Mouse (Mus musculus): Measurements from ENCODE around the gene Pla1a. TPM values are rescaled to one million over a fixed set of nuclear protein-coding genes. Genes with fewer than 3 reads are reported as not detected.

Gene Pla1a
- polyA plus RNA-seq, 1 experiment from 2014 or later = 0.31 TPM

DNA sequence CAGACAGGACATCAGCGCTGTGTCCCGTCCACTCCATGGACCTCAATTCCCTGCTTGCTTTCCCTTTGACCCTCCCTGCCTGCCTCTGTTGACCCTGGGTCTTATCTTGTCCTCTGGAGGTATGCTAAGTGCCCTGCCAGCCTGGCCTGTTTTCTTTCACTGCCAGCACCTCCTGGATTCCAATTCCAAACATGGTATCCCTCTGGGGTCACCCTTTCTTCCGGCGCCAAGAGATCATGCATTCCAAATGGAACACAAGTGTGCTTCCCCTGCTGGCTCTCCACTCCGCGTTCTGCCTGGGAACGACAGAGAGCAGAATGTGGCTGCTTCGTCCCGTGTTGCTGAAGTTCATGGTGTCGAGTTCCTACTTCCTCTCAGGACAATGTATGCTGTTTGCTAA, 71.0 kb downstream of the Pla1a start, which contains the start of gene Popdc2:
Gene Popdc2 (plus strand): TSS at position 277 of the 400 bp plus-strand sequence.
- peak; percentile 68; the same call in 1 of the 2 replicates for ATAC-seq (ENCODE audit: low read depth)
- Histone ChIP-seq H3K27me3 (ENCODE audit: control insufficient read depth, insufficient read depth, low read depth, low read length) (no peaks in the 10 kb centered on the region), H3K9ac (ENCODE audit: low read length) (peak within 1 kb of the TSS; percentile 30; the same call in 1 of the 2 replicates), H3K4me2 (ENCODE audit: low read depth, low read length) (peak within 1 kb of the TSS; percentile 1), H3K9me3 (ENCODE audit: control insufficient read depth, low read length) (no peaks in the 10 kb centered on the region), H3K36me3 (ENCODE audit: control insufficient read depth, insufficient read depth, low read length) (no peaks in the 10 kb centered on the region), H3K4me1 (replicated peaks; ENCODE audit: control insufficient read depth, insufficient read depth, low read length) (peaks cover 10% of the 10 kb centered on the region; the same call in 1 of the 2 replicates), H3K4me3 (ENCODE audit: low read length) (no peak within 1 kb of the TSS), H3K27ac (ENCODE audit: low read length) (peak within 1 kb of the TSS; percentile 4; the same call in 1 of the 2 replicates)
- WGBS = 11% methylated on average over 10 of the region's 10 CpGs

DNA sequence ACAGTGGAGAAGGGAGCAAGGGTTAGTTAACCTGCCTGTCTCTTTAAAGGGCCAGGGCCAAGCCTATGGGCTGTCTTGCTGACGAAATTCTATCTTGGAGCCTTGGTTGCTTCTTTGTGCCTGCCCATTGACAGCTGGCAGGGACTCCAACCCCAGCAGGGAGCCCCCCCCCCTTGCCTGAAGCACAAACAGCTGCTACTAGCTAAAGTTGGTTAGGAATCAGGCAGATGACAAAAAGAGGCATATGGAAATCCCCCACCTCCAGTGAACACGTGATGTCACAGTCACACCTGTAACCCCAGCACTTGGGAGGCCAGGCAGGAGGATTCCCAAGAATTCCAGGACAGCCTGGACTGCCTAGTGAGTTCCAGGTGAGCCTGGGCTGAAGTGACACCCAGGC, 72.6 kb downstream of the Pla1a start:
- H3K4me2 ChIP-seq (ENCODE audit: low read depth, low read length) = no peak overlapping the region

DNA sequence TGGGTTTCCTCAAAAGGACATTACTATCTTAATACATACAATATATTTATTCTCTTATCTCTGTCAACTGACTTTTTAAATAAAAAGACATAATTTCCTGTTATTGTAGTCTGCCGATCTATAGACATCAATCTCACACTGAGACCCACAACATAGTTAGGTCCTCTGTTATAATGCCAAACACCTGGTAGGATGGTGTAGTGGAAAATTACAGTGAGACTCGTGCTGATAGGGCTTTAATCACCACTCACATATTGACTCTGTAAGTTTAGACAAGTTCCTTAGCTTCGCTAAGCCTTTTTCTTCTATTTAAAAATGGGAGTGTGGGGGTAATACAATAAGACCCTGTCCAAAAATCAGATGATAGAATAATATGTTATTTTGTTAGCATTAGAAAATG, 73.1 kb downstream of the Pla1a start:
- WGBS = 49% methylated on average over 3 of the region's 3 CpGs
- Histone ChIP-seq H3K4me2 (ENCODE audit: low read depth, low read length) (no peak overlapping the region), H3K4me3 (ENCODE audit: low read length) (no peak overlapping the region), H3K27ac (ENCODE audit: low read length) (no peak overlapping the region), H3K36me3 (ENCODE audit: control insufficient read depth, insufficient read depth, low read length) (no peaks in the 10 kb centered on the region), H3K4me1 (replicated peaks; ENCODE audit: control insufficient read depth, insufficient read depth, low read length) (peaks cover 10% of the 10 kb centered on the region; the same call in 1 of the 2 replicates), H3K9me3 (ENCODE audit: control insufficient read depth, low read length) (no peaks in the 10 kb centered on the region), H3K9ac (ENCODE audit: low read length) (no peak overlapping the region), H3K27me3 (ENCODE audit: control insufficient read depth, insufficient read depth, low read depth, low read length) (no peaks in the 10 kb centered on the region)
- no peak for ATAC-seq (ENCODE audit: low read depth)

More for the DNA sequence above, 72.6 kb downstream of the Pla1a start:
- no peak overlapping the region for H3K9ac ChIP-seq (ENCODE audit: low read length)
- no peaks in the 10 kb centered on the region for H3K9me3 ChIP-seq (ENCODE audit: control insufficient read depth, low read length)
- no peaks in the 10 kb centered on the region for H3K36me3 ChIP-seq (ENCODE audit: control insufficient read depth, insufficient read depth, low read length)
- peaks cover 10% of the 10 kb centered on the region; the same call in 1 of the 2 replicates for H3K4me1 ChIP-seq (replicated peaks; ENCODE audit: control insufficient read depth, insufficient read depth, low read length)
- no peak overlapping the region for H3K4me3 ChIP-seq (ENCODE audit: low read length)
- ATAC-seq (ENCODE audit: low read depth) = no peak
- WGBS = 26% methylated on average over 2 of the region's 2 CpGs
- H3K27ac ChIP-seq (ENCODE audit: low read length) = no peak overlapping the region
- H3K27me3 ChIP-seq (ENCODE audit: control insufficient read depth, insufficient read depth, low read depth, low read length) = no peaks in the 10 kb centered on the region

DNA sequence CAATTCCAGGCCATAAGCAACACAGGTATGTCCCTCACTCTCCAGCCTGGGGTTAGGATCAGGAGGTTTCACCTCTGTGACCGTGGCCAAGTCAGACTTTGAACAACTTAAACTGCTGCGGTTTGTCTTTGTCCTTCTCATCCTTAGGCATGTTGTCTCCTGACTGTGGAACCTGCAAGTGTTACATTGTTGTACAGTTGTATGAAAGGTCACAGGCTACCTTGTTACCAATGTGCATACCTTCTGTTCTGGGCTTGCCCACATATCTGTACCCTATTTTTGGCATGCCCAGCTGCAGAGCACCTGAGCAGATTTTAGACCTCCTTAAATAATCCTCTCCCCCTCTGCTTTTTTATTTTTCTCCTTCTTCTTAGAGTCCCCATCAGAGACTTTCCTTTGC, 73.7 kb downstream of the Pla1a start:
- Histone ChIP-seq H3K4me3 (ENCODE audit: low read length) (no peak overlapping the region), H3K27me3 (ENCODE audit: control insufficient read depth, insufficient read depth, low read depth, low read length) (no peaks in the 10 kb centered on the region), H3K4me2 (ENCODE audit: low read depth, low read length) (no peak overlapping the region), H3K9ac (ENCODE audit: low read length) (no peak overlapping the region), H3K9me3 (ENCODE audit: control insufficient read depth, low read length) (no peaks in the 10 kb centered on the region), H3K4me1 (replicated peaks; ENCODE audit: control insufficient read depth, insufficient read depth, low read length) (peaks cover 10% of the 10 kb centered on the region; the same call in 1 of the 2 replicates), H3K27ac (ENCODE audit: low read length) (no peak overlapping the region), H3K36me3 (ENCODE audit: control insufficient read depth, insufficient read depth, low read length) (no peaks in the 10 kb centered on the region)
- ATAC-seq (ENCODE audit: low read depth) = no peak
- 95% methylated on average over 2 of the region's 2 CpGs for WGBS

DNA sequence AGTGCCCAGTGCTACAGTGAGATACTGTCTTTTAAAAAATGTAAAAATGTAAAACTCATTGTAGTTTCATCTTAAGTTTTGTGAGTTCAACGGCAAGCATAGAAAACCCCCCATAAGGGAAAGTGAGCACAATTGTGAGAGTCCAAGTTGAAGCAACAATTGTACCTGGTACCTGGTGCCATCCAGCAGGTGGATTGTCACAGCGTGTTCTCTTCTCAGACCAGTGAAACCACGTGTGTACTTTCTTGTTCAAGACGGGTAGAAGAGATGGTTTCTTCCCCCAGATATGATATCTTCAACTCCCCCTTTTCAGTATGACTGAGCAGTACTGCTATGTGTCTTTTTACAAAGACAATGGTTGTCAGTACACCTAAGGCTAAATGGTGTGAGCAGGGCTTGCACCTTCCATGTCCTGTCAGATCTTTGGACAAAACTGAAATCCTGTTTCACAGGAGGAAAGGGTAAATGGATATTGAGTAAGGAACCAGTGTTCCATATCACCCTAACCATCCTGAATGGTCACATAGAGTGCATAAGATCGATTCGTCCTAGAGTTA, 74.6 kb downstream of the Pla1a start:
- Histone ChIP-seq H3K9ac (ENCODE audit: low read length) (no peak overlapping the region), H3K27ac (ENCODE audit: low read length) (no peak overlapping the region), H3K27me3 (ENCODE audit: control insufficient read depth, insufficient read depth, low read depth, low read length) (no peaks in the 10 kb centered on the region), H3K36me3 (ENCODE audit: control insufficient read depth, insufficient read depth, low read length) (no peaks in the 10 kb centered on the region), H3K4me2 (ENCODE audit: low read depth, low read length) (no peak overlapping the region), H3K4me1 (replicated peaks; ENCODE audit: control insufficient read depth, insufficient read depth, low read length) (peaks cover 10% of the 10 kb centered on the region; the same call in 1 of the 2 replicates), H3K9me3 (ENCODE audit: control insufficient read depth, low read length) (no peaks in the 10 kb centered on the region), H3K4me3 (ENCODE audit: low read length) (no peak overlapping the region)
- WGBS = 82% methylated on average over 6 of the region's 6 CpGs
- no peak for ATAC-seq (ENCODE audit: low read depth)

DNA sequence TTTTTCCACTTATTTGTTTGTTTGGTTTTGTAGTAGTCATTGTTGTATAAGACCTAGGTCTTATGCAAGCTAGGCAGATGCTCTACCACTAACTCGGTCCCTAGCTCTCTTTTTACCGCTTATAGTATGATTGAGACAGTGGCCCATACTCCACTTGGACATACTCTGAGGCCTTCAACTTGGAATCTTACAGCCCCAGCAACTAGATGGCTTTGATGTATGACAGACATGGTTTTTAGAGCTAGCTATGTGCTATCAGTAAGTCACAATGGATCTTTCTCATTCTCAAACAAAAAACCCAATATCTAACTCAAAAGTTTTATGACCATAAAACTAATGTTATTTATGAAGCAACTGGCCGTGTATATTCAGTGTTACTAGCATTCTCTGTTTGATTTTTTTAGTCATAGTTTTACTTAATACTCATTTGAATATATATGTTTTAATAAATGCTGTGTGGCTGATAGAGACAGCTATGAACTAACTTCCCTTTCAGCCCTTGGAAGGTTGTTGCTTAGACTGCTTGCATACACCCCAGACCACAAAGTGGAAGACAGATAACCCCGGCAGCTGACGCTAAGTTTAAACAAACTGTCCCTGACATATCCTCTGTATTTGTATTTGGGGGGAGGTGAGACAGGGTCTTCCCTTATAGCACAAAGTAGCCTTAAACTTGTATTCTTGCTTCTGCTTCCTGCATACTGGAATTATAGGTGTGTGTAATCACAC, 78.6 kb downstream of the Pla1a start:
- no peak for ATAC-seq (ENCODE audit: low read depth)
- H3K36me3 ChIP-seq (ENCODE audit: control insufficient read depth, insufficient read depth, low read length) = peaks cover 12% of the 10 kb centered on the region; the same call in 1 of the 2 replicates
- H3K27me3 ChIP-seq (ENCODE audit: control insufficient read depth, insufficient read depth, low read depth, low read length) = no peaks in the 10 kb centered on the region
- no peaks in the 10 kb centered on the region for H3K4me1 ChIP-seq (replicated peaks; ENCODE audit: control insufficient read depth, insufficient read depth, low read length)
- H3K27ac ChIP-seq (ENCODE audit: low read length) = no peak overlapping the region
- H3K4me3 ChIP-seq (ENCODE audit: low read length) = no peak overlapping the region
- no peak overlapping the region for H3K9ac ChIP-seq (ENCODE audit: low read length)
- no peak overlapping the region for H3K4me2 ChIP-seq (ENCODE audit: low read depth, low read length)
- WGBS = 50% methylated on average over 5 of the region's 5 CpGs
- no peaks in the 10 kb centered on the region for H3K9me3 ChIP-seq (ENCODE audit: control insufficient read depth, low read length)

DNA sequence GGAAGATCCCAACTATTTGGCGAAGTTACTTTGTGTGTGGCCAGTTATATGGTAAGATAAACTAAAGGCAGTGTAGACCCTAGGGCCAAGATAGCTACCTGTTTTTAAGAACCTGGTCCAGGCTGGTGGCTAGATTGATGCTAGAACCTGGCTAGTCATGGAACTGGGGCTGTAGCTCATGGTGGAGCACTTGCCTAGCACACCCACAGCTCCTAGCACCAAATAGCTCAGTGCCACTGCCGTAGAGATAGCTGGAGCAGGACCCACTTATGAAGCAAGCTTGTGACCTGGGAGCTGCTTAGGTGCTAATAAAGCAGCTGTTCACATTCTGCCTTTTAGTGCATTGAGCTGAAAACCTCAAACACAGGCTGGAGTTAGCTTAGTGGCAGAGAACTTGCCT, 79.3 kb downstream of the Pla1a start:
- Histone ChIP-seq H3K9me3 (ENCODE audit: control insufficient read depth, low read length) (no peaks in the 10 kb centered on the region), H3K27ac (ENCODE audit: low read length) (no peak overlapping the region), H3K9ac (ENCODE audit: low read length) (no peak overlapping the region), H3K4me2 (ENCODE audit: low read depth, low read length) (no peak overlapping the region), H3K4me1 (replicated peaks; ENCODE audit: control insufficient read depth, insufficient read depth, low read length) (no peaks in the 10 kb centered on the region), H3K4me3 (ENCODE audit: low read length) (no peak overlapping the region), H3K36me3 (ENCODE audit: control insufficient read depth, insufficient read depth, low read length) (peaks cover 16% of the 10 kb centered on the region), H3K27me3 (ENCODE audit: control insufficient read depth, insufficient read depth, low read depth, low read length) (no peaks in the 10 kb centered on the region)
- 90% methylated on average over 2 of the region's 2 CpGs for WGBS
- no peak for ATAC-seq (ENCODE audit: low read depth)

DNA sequence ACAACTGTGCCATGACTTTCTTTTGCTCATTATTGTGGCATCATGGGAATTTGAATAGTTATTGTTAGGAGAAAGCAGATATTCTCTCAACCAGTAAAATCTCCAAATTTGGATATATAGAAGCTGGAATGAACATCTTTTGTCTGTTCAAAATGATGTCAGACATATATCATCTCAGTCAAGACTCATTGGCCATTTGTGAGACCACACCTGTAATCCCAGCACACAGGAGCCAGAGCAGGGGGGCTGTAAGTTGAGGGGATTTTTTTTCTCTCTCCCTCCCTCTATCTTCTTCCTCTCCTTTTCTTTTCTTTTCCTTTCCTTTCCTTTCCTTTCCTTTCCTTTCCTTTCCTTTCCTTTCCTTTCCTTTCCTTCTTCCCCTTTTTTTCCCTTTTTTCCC, 80.1 kb downstream of the Pla1a start:
- peaks cover 16% of the 10 kb centered on the region for H3K36me3 ChIP-seq (ENCODE audit: control insufficient read depth, insufficient read depth, low read length)
- H3K27me3 ChIP-seq (ENCODE audit: control insufficient read depth, insufficient read depth, low read depth, low read length) = no peaks in the 10 kb centered on the region
- no peak overlapping the region for H3K4me2 ChIP-seq (ENCODE audit: low read depth, low read length)
- ATAC-seq (ENCODE audit: low read depth) = no peak
- no peak overlapping the region for H3K4me3 ChIP-seq (ENCODE audit: low read length)
- H3K27ac ChIP-seq (ENCODE audit: low read length) = no peak overlapping the region
- H3K4me1 ChIP-seq (replicated peaks; ENCODE audit: control insufficient read depth, insufficient read depth, low read length) = peaks cover 6% of the 10 kb centered on the region
- H3K9ac ChIP-seq (ENCODE audit: low read length) = no peak overlapping the region
- no peaks in the 10 kb centered on the region for H3K9me3 ChIP-seq (ENCODE audit: control insufficient read depth, low read length)

DNA sequence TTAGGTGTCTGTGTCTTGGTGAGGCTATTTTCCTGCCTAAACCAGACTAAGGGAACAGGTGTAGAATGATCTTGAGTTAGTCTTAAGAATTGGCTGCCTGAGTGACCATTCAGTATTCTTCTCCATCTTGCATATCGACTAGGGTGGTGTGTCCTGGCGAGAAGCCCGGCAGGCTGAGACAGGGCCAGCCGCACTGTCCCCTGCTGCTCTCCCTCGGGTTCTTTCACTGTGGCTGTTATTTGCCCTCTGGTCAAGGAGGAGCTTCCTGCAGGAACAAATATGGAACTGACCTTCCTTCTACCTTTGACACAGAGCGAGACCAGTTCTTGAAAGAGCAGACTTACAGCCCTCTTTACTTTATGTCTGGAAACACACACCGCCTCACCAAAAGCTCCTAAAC, 80.9 kb downstream of the Pla1a start:
- Histone ChIP-seq H3K4me1 (replicated peaks; ENCODE audit: control insufficient read depth, insufficient read depth, low read length) (peaks cover 10% of the 10 kb centered on the region), H3K27me3 (ENCODE audit: control insufficient read depth, insufficient read depth, low read depth, low read length) (no peaks in the 10 kb centered on the region), H3K36me3 (ENCODE audit: control insufficient read depth, insufficient read depth, low read length) (peaks cover 16% of the 10 kb centered on the region), H3K4me2 (ENCODE audit: low read depth, low read length) (no peak overlapping the region), H3K27ac (ENCODE audit: low read length) (no peak overlapping the region), H3K4me3 (ENCODE audit: low read length) (no peak overlapping the region), H3K9ac (ENCODE audit: low read length) (no peak overlapping the region), H3K9me3 (ENCODE audit: control insufficient read depth, low read length) (no peaks in the 10 kb centered on the region)
- 64% methylated on average over 7 of the region's 7 CpGs for WGBS
- no peak for ATAC-seq (ENCODE audit: low read depth)
